Mouse (Mus musculus) olfactory bulb, adult 2 months (tissue): ENCODE results near the gene Slc44a5.

Experiments
- CTCF ChIP-seq: fragments of 200-500 bp; IDR thresholded peaks from 2 replicates; pipeline ENCODE4 v1.5.1; 2012; ENCODE audit warnings: low read depth, mild to moderate bottlenecking, low read length, moderate library complexity; ENCODE audit not compliant: insufficient read depth
- POLR2A ChIP-seq: fragments of 200-500 bp; IDR thresholded peaks from 2 replicates; pipeline ENCODE4 v1.6.1; 2012; ENCODE audit warnings: mild to moderate bottlenecking, low read depth, low read length, moderate library complexity; ENCODE audit not compliant: insufficient read depth

- TF ChIP-seq POLR2A: no peak
- no peak for TF ChIP-seq CTCF
Observed at GRCm38 (mm10) chr3:154251486-154251885, 278.2 kb downstream of the Slc44a5 start.
